Mouse (Mus musculus) neural tube, embryonic 10.5 days (tissue): ENCODE data around the gene Clk1.
"Not testable (repeated sequence)": the region's sequence is repeated elsewhere in the genome, so short reads cannot be mapped to it uniquely, and the experiment has no call there.

Experiments
- DNase-seq: peaks from one replicate; pipeline ENCODE4 v3.0.0-alpha.2; 2017; ENCODE audit warnings: low spot score; ENCODE audit errors: extremely low spot score

The Clk1 gene

DNA sequence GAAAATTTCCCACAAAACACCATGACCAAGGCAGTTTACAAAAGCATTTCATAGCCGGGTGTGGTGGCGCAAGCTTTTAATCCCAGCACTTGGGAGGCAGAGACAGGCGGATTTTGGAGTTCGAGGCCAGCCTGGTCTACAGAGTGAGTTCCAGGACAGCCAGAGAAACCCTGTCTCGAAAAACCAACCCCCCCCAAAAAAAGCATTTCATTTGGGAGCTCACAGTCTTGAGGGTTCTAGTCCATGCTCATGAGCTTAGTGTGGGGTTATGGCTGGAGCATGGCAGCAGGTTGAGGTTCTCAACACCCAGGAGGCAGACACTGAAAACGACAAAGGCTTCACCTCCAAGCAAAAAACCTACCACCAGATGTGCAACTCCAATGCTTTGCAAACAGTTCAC lies 15.7 kb downstream of the Clk1 start:
- no peak for DNase-seq

DNA sequence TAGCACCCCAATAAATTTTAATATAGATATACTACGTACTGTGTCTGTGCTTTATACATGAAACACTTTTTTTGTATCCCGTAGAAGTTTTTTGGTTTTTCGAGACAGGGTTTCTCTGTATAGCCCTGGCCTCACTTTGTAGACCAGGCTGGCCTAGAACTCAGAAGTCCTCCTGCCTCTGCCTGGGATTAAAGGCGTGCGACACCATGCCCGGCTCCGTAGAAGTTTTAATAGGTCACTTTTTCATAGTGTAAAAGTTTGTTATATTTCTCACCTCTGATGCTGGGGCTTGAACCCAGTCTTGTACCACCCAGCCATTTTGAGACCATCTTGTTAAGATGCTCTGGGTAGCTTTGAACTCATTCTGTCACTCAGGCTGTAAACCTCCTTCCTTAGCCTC lies 16.5 kb downstream of the Clk1 start:
- DNase-seq = no peak

DNA sequence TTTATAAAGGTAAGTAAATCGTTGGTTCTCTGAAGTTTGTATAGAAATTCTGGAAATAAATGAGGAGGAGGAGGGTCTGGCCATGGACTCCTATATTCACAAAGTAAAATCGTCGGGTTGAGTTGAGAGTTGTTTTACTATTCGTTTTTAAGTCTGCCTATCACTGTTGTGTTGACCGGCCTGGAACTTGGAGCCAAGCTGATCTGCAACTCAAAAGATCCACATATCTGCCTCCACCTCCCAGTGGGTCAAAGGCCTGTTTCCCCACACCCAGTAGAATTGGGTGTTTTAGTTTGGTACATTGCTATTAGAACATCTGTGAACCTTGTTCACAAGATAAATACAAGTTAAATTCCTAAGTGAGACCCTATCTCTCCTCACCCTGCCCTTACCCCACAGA lies 20.1 kb downstream of the Clk1 start:
- DNase-seq = no peak

DNA sequence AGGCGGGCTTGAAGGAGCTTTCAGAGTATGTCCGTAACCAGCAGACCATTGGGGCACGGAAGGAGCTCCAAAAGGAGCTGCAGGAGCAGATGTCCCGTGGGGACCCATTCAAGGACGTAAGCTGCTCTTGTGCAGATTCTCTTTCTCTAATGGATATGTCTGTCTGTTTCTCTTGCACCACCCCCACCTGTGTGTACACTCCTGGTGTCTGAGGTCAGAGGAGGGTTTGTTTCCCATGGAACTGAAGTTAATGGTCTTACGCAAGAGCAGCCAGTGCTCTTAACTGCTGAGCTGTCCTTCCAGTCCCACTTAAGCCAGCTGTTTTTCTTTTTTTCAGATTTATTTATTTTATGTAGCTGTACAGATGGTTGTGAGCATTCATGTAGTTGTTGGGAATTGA lies 22.5 kb downstream of the Clk1 start:
- no peak for DNase-seq

DNA sequence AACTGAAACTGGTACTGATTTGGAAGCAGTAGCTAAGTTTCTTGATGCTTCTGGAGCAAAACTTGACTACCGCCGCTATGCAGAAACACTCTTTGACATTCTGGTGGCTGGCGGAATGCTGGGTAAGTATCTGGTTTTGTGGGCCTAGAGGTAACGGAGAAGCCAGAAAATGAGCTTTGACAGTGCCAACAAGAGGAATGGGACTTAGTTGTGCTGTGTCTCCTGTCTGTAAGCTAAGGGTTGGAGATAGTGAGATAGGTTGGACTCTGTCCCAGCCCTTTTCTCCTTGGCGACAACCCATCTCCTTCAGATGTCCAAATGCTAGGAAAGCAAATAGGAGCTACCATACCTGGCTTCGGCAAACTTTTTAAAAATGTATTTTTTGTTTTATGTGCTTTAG lies 26.1 kb downstream of the Clk1 start:
- DNase-seq = no peak

DNA sequence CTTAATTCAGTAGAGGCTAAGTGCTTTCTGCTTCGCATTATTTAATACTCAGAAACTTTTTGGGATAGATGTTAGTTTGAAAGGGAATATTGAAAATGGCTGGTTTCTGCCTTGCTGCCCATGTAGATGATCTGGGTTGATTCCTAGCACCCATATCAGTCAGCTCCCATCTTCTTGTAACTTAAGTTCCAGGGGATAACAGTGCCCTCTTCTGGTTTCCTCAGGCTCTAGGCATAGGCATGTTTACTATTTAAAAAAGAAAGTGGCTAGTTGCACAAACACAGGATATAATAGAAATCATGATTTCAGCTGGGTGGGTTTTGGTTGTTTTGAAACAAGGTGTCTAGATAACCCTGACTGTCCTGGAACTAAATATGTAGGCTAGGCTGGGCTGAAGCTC lies 27.7 kb downstream of the Clk1 start:
- DNase-seq = no peak

DNA sequence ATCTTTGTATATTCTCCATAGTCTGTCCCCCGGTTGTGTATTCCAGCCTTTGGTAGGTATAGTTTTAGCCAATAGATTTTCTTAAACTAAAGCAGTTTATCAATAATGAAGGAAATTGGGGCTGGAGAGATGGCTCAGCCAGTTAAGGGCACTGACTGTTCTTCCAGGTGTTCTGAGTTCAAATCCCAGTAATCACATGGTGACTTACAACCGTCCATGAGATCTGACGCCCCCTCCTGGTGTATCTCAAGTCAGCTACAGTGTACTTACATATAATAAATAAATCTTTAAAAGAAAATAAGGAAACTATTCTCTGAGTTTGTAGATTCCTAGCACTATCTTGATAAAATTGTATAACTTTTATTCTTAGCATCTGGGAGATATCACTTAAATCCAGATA lies 28.5 kb downstream of the Clk1 start:
- no peak for DNase-seq

DNA sequence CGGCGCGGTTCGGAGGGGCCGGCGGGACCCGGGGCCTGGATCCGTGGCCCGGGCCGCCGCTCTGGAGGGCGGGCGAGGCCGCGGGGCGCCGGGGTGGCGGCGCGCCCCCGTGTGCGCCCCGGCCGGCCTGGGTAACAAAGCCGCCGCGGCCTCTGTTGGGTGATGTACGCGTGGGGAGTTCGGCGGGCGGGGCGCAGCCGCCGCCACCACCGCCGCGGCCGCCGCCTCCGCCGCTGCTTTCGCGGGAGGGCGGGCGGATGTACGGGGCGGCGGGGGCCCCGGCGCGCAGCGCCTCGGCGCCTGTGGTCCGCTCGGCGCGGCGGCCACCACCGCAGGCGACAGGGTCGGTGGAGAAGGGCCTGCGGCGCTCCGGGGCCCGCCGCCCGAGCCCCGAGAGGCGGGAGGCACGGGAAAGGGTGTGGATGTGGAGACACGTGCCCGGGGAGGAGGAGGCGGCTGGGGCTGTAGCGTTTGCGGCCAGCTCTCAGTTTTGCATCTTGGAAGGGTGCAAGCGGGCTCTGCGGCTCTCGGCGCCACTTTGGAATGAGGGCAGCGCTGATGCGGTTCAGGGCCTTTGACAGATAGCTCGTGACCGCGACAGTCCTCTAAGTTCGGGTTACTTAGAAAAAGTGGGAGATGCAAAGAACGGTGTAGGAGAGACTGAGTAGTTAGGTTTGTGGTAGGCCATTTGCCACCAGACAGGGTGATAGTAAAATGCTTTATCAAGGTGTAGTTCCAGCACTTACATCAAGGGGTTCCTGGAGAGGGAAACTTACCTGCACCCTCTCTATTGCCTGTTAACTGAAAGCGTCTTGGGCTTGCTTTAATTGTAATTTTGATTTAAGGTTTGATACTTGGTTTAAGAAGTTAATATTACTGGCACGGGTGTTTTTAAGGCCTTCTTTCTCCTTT lies 30.3 kb downstream of the Clk1 start:
- DNase-seq = peak; percentile 55

DNA sequence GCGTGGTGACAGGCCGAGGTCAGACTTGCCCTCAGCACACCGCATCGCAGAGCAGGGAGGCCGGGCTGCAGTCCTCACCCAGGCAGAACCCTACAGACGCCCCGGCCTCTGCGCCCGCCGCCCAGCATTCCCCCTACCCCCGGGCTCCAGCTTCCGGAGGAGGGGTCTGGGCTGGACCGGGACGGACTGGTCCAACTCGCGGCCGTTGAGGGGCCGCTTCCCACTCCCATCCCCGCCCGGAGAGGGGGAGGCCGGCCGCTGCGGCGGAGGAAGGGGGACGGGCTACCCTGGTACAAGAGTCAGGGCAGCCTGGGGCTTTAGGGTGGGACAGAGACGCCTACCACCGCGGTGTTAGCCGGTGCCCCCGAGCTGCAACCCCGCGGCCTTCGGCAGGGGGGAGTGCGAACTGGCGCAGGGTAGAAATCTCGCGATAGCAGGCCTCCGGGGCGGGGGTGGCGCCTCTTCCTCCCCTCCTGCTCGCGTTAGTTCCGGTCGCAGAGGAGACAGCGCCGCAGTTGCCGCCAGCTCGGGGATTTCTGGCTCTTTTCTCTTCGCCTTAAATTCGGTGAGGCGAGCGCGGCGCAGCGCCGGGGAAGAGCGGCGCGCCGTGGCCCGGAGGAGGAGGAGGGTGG lies 31.1 kb downstream of the Clk1 start, which contains the start of gene Bzw1:
Gene Bzw1, plus strand, starts transcription at position 247 of the 632 bp plus-strand sequence.
- DNase-seq = peak; percentile 96

DNA sequence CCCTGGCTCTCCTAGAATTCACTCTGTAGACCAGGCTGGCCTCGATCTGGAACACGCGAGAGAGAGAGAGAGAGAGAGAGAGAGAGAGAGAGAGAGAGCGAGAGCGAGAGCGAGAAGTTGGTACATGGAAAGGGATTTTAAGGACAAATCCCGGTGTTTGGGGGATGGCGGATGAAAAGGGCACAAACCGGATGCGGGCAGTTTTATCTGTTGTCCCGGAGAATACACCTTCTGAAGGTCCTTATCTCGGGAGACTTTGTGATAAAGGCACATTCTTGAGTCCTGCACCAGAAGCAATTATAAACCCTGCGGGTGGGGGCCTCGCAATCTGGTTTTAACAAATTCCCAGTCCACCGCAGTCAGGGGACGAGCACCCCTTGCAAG lies 31.6 kb downstream of the Clk1 start:
- no peak for DNase-seq

DNA sequence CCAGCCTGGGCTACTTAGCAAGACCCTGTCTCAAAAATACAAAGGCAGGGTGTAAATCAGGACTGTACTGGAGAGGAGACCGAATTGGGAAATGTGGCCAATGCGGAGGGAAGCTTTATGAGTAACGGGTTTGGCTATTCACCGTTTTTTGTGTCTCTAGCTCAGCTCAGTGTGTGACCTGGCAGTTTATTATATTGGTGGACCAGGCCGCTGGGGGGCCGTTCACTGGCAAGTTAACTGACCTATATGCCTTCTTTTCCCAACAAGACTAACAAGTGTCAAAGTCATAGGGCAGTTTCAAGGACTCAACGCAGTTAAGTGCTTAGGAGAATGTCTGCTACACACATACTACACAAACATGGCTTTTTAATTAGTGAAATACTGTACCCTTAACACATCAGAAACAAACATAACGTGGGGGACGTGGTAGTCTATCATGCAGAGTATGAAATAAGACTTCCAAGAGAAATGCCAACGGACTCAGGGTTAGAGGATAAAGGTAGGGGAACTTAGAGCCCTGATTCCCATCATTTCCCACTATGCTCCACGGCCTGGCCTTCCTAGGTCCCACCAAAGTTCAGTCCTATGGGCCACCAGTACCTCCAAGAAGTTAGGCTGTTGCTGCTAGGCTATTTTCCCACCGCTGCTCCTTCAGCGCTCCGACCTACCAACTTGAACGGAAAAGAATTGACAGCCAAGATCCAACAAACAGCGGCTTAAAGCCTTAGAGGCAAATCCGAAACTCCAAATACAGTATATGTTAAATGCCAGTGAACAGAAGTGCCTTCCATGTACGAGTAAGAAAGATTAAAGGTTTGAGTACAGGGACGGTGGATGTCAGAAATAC lies 32.2 kb downstream of the Clk1 start:
- peak; percentile 30 for DNase-seq

DNA sequence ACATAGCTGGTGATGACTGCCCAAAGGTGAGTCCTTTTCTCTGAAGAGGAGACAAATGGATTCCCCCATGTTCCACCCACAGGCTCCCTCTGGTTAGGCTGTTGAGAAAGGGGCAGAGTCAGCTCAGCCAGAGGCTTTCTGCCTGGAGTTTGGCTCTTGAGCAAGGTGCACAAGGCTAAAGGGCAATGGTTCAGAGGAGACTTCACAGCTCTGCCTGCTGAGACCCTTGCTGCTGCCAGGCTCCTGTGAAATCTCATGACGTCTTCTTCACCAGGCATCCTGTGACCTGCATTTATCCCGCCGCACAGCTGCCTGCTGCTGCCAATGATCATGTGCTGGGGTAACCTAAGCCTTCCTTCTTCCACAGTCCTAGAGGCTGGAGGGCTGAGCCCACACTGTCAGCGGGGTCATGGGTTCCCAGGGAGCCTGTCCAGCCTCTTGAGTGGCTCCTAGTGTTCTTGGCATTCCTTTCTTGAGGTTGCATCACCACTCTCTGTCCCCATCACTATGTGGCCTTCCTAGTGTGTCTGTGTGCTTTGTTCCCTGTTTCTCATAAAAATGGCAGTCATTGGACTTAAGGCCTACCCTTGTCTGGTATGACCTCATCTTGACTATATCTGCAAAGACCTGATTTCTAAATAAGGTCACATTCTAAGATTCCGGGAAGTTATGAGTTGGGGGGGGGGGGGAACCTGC lies 41.1 kb downstream of the Clk1 start:
- DNase-seq = no peak

DNA sequence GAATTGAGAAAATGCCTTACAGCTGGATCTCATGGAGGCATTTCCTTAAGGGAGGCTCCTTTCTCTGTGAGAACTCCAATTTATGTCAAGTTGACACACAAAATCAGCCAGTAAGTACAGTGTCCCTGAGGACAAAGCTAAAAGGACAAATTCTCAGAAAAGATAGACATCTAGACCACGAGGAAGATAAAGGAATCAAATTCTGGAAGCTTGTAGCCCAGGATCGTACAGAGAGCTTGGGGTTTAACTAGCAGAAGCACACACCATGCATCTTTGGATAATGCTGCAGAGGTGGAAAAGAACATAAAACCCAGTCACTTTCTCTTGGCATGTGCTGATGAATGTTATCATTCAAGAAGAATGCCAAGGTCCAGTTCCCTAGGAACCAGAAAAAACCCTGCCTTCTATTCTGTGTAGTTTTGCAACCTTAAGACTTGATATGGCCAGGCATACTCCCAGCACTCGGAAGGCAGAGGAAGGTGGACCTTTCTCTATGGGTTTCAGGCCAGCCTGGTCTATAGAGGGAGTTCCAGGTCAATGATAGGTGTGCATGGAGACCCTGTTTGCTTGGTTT lies 48.2 kb downstream of the Clk1 start:
- DNase-seq = no peak

DNA sequence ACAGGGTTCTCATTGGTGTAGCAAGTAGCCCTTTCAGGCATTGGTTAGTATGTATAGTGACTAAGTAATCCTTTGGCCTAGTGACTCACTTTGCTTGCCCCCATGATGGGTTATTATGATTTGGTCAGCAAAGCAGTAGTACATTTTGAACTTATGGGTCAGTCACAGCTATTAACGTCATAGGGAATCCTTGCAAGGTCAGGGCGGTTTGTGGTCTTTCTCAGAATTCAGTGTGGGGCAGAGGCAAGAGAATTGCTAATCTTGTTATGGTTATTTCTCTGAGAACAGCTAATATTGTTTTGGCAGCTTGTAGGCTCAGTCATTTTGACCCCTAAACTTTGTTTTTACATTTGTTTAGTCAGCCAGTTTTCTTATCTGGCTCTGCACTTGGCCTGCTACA lies 49.6 kb downstream of the Clk1 start:
- not testable (repeated sequence) for DNase-seq

DNA sequence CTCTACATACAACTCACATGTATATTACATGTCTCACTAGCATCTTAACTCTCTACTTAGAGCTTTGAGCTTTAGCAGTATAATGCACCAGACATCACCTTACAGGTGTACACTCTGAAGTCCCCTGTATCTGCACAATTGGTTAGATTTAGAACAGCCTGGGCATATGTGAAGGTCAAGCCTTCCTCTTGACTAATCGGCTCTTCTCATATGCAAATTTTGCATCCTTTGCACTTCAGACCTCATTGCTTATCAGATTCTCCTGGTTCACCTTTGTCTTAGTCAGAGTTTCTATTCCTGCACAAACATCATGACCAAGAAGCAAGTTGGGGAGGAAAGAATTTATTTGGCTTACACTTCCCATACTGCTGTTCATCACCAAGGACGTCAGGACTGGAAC lies 54.1 kb downstream of the Clk1 start:
- no peak for DNase-seq

DNA sequence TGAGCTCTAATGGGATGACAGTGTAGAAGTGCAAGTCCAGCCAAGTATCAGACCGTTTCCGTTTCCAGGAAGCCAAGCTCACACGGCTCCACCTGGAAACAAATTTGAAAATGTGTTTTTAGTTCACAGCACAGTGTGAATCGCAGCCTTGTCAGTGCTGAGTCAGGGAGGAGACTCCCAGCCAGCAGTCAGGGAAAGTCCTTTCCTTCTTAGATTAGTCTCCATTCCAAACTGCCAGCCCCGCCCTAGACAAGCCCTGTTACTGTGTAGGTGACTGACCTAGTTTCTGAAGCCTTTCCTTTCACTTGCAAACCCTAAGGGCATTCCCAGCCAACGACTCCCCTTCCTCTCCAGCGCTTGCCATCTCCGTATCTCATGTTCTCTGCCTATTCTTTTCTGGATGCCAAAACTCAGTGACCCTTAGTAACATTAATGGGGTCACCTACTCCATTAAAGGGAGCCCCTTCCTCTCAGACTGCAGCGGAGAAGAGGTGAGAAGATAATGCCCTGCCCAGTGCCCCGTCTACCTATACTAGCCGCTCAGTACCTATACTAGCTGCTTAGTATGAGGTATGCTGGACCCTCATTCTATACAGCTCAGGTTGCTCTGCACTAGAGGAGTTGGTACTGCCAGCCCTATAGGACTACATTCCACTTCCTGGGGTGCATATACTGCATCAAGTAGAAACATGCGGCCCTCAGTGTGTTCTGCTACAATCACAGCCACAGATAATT lies 57.0 kb downstream of the Clk1 start:
- DNase-seq = no peak

DNA sequence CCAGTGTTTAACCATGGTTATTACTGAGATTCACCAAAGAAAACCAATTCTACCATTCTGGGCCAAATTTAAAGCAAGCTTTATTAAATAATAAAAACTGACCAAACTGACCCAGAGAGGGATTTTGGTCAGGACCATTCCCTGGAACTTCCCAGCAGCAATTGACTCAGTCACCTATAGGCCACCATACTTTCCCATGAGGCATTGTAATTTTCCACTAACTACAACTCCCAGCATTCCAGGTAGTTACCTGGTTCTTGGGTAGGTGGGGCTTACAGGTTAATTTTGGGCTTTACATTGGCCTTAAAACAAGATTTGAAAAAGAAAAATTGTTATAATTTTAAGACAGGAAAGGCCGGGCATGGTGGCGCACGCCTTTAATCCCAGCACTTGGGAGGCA lies 58.0 kb downstream of the Clk1 start:
- no peak for DNase-seq

DNA sequence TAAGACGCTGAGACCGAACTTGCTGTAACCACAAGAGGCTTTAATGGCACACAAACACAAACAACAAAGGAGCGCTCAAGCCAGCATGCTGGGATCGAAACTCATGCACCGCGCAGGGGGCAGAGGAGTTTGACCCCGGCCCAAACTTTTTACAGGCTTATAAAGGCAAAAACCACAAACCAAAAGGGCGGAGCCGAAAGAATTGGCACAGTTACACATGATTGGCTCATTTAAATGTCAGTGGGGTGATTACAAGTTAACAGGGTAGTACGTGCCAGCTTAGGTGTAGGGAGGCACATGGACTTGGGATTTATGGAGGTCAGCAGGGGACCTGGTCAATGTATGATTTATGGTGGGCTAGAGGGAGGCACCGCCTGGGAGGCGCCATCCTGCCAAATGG lies 59.3 kb downstream of the Clk1 start:
- no peak for DNase-seq

DNA sequence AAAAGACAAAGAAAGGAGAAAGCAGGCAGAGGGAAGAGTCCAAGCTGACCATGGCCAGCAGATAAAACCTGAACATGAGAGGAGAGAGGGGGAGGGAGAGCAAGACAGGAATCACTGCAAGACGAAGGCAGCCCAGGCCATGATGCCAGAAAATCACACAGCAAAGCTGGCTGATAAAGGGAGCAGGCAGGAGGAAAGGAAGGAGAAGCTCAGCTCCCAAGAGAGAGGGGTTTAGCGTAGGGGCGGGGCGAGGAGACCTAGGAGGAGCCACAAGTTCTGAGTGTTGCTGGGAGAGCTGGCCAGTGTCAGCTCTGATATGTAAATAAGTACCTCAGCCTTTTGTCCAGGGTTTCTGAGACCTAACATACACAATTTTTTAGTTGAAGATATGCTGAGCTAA lies 61.6 kb downstream of the Clk1 start:
- no peak for DNase-seq
